Mouse (Mus musculus) heart, postnatal 0 days (tissue): ENCODE measurements around the gene Mapk1ip1l. TPM values are rescaled to one million over a fixed set of nuclear protein-coding genes. Genes with fewer than 3 reads are reported as not detected.

Experiments used
- ATAC-seq: fragments of 200-750 bp; cut with Nextera tagmentation; 2 replicates; pipeline ENCODE4 v1.8.0; 2017; ENCODE audit warnings: low read depth, moderate number of reproducible peaks, moderate library complexity; ENCODE audit not compliant: insufficient read depth
- DNase-seq: peaks from one replicate; pipeline ENCODE4 v3.0.0-alpha.2; 2016; ENCODE audit warnings: low spot score
- H3K27ac ChIP-seq: fragments of 300-500 bp; sonication (generic); 2 replicates; pipeline ENCODE4 v1.5.1; 2014; ENCODE audit warnings: low read depth, mild to moderate bottlenecking
- H3K27me3 ChIP-seq: fragments of 300-500 bp; sonication (generic); 2 replicates; pipeline ENCODE4 v1.6.1; 2014; ENCODE audit warnings: low read length, mixed read lengths; ENCODE audit not compliant: control insufficient read depth, insufficient read depth
- H3K36me3 ChIP-seq: fragments of 300-500 bp; sonication (generic); replicated peaks from 2 replicates; pipeline ENCODE4 v1.6.1; 2014; ENCODE audit warnings: low read length, mixed read lengths; ENCODE audit not compliant: control insufficient read depth, insufficient read depth
- H3K4me1 ChIP-seq: fragments of 300-500 bp; sonication (generic); 2 replicates; pipeline ENCODE4 v1.6.1; 2014; ENCODE audit warnings: antibody characterized with exemption; ENCODE audit not compliant: control insufficient read depth, insufficient read depth
- H3K4me2 ChIP-seq: fragments of 300-500 bp; sonication (generic); 2 replicates; pipeline ENCODE4 v1.6.1; 2014; ENCODE audit warnings: low read depth, mild to moderate bottlenecking, low read length, moderate library complexity
- H3K4me3 ChIP-seq: fragments of 300-500 bp; sonication (generic); 2 replicates; pipeline ENCODE4 v1.5.1; 2014; ENCODE audit warnings: low read depth, low read length
- H3K9ac ChIP-seq: fragments of 300-500 bp; sonication (generic); replicated peaks from 2 replicates; pipeline ENCODE4 v1.6.1; 2014; ENCODE audit warnings: low read depth, low read length, mixed read lengths
- H3K9me3 ChIP-seq: fragments of 300-500 bp; sonication (generic); replicated peaks from 2 replicates; pipeline ENCODE4 v1.6.1; 2016; ENCODE audit warnings: low read length; ENCODE audit not compliant: control insufficient read depth
- CTCF ChIP-seq: IDR thresholded peaks from 2 replicates; pipeline ENCODE4 v1.5.1; 2016; ENCODE audit warnings: antibody characterized with exemption, control low read depth, low read depth
- EP300 ChIP-seq: IDR thresholded peaks from 2 replicates; pipeline ENCODE4 v1.6.1; 2016; ENCODE audit warnings: antibody characterized with exemption, low read depth
- WGBS: fragments of 180-500 bp; shearing (Covaris S2); extraction: QIAGEN DNeasy Blood & Tissue Kit; methylation state at CpG from one replicate; pipeline ENCODE4 v1.1.7; 2014; 5-methylcytosine and 5-hydroxymethylcytosine counted together
- polyA plus RNA-seq: library from polyadenylated mRNA; unstranded; fragments of >200 nt; fragmentation: Nextera tagmentation; extraction: Ambion mirVana; gene quantifications from 2 replicates; pipeline ENCODE4 v1.2.1, GENCODE M21; 2015
- total RNA-seq: library from RNA; depleted of rRNA; stranded (reverse); fragments of >200 nt; gene quantifications from 2 replicates; pipeline ENCODE4 v1.2.3, GENCODE M21; 2014; ENCODE audit warnings: low replicate concordance

Gene Mapk1ip1l
- total and polyA plus RNA-seq, 2 experiments from 2014 or later, result 18.9 to 32.4 TPM

DNA sequence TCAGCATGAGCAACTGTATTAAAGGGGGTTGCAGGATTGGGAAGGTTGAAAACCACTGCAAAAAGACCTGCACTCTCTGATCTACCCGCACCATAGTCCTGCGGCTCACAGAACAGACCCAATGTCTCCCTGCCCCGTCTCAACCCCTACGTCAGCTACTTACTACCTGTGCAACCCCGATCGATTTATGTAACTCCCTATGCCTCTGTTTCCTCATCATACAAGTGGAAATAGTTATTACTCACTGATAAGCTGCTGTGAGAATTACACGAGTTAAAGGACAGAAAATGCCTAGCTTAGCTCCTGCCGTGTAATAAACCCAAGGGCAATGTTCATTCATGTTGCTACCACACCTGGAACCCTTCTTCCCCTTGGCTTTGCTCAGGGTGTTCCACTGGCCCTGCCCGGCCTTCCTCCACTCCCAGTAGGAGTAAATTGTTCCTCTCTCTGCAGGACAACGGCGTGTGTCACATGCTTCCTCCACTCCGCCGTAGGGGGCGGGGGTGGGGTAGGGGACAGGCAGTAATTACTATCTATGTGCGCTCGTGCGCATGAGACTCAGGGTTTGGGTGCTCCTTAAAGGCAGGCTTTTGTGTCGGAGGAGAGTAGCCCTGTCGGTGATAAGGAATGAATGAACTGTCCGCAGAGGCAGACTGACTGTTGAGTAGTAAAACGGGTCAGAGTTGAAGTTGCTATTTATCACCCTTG, 66.8 kb downstream of the Mapk1ip1l start:
- H3K36me3 ChIP-seq, result no peaks in the 10 kb centered on the region
- WGBS, result 26% methylated on average over 21 of the region's 21 CpGs
- H3K4me3 ChIP-seq, result peak overlapping the region; percentile 20; the same call in 1 of the 2 replicates
- H3K27me3 ChIP-seq, result no peaks in the 10 kb centered on the region
- no peaks in the 10 kb centered on the region for H3K9me3 ChIP-seq
- H3K4me1 ChIP-seq, result peaks cover 9% of the 10 kb centered on the region; the same call in 1 of the 2 replicates
- H3K4me2 ChIP-seq, result peak overlapping the region; percentile 53
- TF ChIP-seq CTCF (no peak), EP300 (no peak)
- no peak overlapping the region for H3K27ac ChIP-seq
- DNase-seq (no peak), ATAC-seq (peak; percentile 60; the same call in 1 of the 2 replicates)
- no peak overlapping the region for H3K9ac ChIP-seq

DNA sequence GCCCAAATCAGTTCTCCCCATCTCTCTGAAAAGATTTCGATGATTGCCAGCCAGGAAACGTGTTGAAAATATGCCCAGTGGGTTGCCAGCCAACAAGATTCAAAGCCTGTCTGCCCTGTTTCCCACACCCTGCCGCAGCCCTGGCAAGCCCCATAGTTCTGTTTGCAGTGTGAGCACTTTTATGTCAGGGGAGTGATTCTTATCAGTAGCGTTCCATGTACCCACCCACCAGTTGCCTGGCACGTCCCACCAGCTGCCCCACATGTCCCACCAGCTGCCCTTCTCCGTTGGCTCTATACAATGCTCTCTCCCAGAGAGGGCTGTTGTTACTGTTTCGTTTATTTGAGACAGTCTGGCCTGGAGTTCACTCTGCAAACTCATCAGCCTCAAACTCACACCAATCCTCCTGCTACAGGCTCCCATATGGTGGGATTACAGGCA, 68.8 kb downstream of the Mapk1ip1l start:
- Histone ChIP-seq H3K4me3 (no peak overlapping the region), H3K27ac (no peak overlapping the region), H3K36me3 (no peaks in the 10 kb centered on the region), H3K27me3 (no peaks in the 10 kb centered on the region), H3K4me2 (no peak overlapping the region), H3K9me3 (no peaks in the 10 kb centered on the region), H3K9ac (no peak overlapping the region), H3K4me1 (peaks cover 9% of the 10 kb centered on the region; the same call in 1 of the 2 replicates)
- DNase-seq (no peak), ATAC-seq (no peak)
- no peak for TF ChIP-seq CTCF
- no peak for TF ChIP-seq EP300
- WGBS, result 28% methylated on average over 7 of the region's 7 CpGs

DNA sequence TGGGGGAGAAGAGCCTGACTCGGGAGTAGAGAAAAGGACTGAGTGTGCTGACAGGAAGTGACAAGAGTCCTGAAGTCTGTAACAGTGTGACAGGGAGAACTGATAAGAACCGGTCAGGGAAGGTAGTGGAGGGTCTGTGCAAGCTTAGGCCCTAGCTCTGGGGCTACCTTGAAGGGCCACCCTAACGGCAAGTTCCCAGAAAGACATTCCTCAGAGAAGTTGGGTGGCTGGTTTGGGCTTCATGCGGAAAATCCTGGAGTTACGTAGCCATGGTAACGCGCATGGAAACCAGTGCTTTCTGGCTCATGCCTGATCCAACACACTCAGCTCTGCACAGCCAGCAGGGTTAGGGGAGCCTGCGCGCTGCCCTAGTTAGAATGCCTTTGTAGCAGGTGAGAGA, 69.4 kb downstream of the Mapk1ip1l start, which contains the start of gene Lgals3:
Lgals3 (plus strand) TSS at position 291 of the 400 bp plus-strand sequence.
- 18% methylated on average over 9 of the region's 9 CpGs for WGBS
- 0 out of 2 replicates have a peak within 1 kb of the TSS, but pooled peaks have one; percentile 4 for H3K4me3 ChIP-seq
- DNase-seq, result peak; percentile 31
- H3K4me1 ChIP-seq, result peaks cover 9% of the 10 kb centered on the region; the same call in 1 of the 2 replicates
- H3K36me3 ChIP-seq, result no peaks in the 10 kb centered on the region
- peak within 1 kb of the TSS; percentile 34; the same call in 1 of the 2 replicates for H3K4me2 ChIP-seq
- ATAC-seq, result peak; percentile 53; the same call in 1 of the 2 replicates
- H3K9ac ChIP-seq, result no peak within 1 kb of the TSS
- no peaks in the 10 kb centered on the region for H3K9me3 ChIP-seq
- H3K27me3 ChIP-seq, result no peaks in the 10 kb centered on the region
- TF ChIP-seq EP300 (no peak), CTCF (no peak)
- no peak within 1 kb of the TSS for H3K27ac ChIP-seq

DNA sequence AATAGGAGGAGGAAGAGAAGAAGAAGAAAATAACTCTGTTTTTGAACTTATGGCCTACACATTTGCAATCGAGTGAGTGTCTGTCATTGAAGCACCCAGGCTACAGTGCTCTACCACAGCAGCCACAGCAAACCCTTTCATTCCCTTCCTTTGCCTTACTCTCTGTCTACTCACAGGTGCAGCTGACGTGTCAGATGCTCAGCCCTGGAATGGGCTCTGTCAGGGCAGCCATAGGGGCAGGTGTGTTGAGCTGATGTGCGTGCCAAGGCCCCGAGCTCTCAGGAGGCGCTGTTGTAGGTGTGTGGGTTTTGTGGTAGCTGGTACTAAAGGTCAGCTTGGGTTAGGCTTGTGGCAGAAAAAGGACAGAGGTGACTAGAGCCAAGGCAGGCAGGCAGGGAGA, 71.7 kb downstream of the Mapk1ip1l start:
- H3K9ac ChIP-seq, result no peak overlapping the region
- WGBS, result 96% methylated on average over 5 of the region's 5 CpGs
- H3K4me1 ChIP-seq, result peaks cover 16% of the 10 kb centered on the region
- DNase-seq, result no peak
- no peak for ATAC-seq
- no peak overlapping the region for H3K27ac ChIP-seq
- H3K4me3 ChIP-seq, result no peak overlapping the region
- TF ChIP-seq CTCF (no peak), EP300 (no peak)
- no peak overlapping the region for H3K4me2 ChIP-seq
- no peaks in the 10 kb centered on the region for H3K9me3 ChIP-seq
- no peaks in the 10 kb centered on the region for H3K36me3 ChIP-seq
- peaks cover 21% of the 10 kb centered on the region for H3K27me3 ChIP-seq

DNA sequence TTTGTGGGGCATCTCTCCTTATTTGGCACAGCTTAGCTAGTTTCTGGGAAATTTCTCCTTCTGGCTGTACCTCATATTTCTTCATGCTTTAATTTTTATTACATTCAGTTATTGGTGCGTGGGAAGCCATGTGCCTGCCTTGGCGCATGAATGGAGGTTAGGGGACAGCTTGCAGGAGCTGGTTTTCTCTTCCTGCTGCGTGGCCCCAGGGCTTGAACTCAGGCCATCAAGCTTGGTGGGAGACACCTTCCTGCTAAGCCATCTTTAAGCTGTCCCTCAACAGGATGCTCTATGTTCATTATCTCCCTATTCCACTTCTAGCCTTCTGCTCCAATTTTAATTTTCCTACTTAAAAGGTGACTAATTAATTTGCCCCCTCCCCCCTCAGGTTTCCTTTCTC, 72.7 kb downstream of the Mapk1ip1l start:
- Histone ChIP-seq H3K4me1 (peaks cover 12% of the 10 kb centered on the region), H3K27ac (no peak overlapping the region), H3K9me3 (no peaks in the 10 kb centered on the region), H3K36me3 (no peaks in the 10 kb centered on the region), H3K9ac (no peak overlapping the region), H3K4me2 (no peak overlapping the region), H3K4me3 (no peak overlapping the region), H3K27me3 (peaks cover 21% of the 10 kb centered on the region)
- 90% methylated on average over 3 of the region's 3 CpGs for WGBS
- no peak for DNase-seq
- no peak for ATAC-seq
- TF ChIP-seq EP300 (no peak), CTCF (no peak)
